Mouse (Mus musculus) embryonic fibroblast, embryonic 13.5 days (primary cell): ENCODE measurements around the gene Map4k3. TPM values are rescaled to one million over a fixed set of nuclear protein-coding genes. Genes with fewer than 3 reads are reported as not detected.
A peak's percentile ranks its signal among the peaks of the same experiment; 100 is the strongest.

Source experiments
- H3K27ac ChIP-seq: 2 replicates; pipeline ENCODE4 v1.5.1; 2012; ENCODE audit warnings: low read length, control low read depth, inconsistent platforms; ENCODE audit not compliant: insufficient read depth
- H3K4me1 ChIP-seq: 2 replicates; pipeline ENCODE4 v1.6.1; 2011; ENCODE audit warnings: low read length; ENCODE audit not compliant: control insufficient read depth, insufficient read depth
- H3K4me3 ChIP-seq: 2 replicates; pipeline ENCODE4 v1.5.1; 2011; ENCODE audit warnings: mild to moderate bottlenecking, control low read depth, low read length; ENCODE audit not compliant: insufficient read depth
- CTCF ChIP-seq: IDR thresholded peaks from 2 replicates; pipeline ENCODE4 v1.5.1; 2011; ENCODE audit warnings: mild to moderate bottlenecking, control low read depth, low read length, moderate library complexity, borderline replicate concordance; ENCODE audit not compliant: insufficient read depth
- POLR2A ChIP-seq: IDR thresholded peaks from 2 replicates; pipeline ENCODE4 v1.6.1; 2011; ENCODE audit warnings: low read depth, mild to moderate bottlenecking, control low read depth, low read length, moderate library complexity
- polyA plus RNA-seq: library from polyadenylated mRNA; stranded (reverse); fragments of >200 nt; gene quantifications from 2 replicates; pipeline ENCODE4 v1.2.4, GENCODE M21; 2011; ENCODE audit warnings: low read depth; ENCODE audit not compliant: missing spikeins, insufficient read length

The Map4k3 gene
- polyA plus RNA-seq, 1 experiment: 100 TPM

- no peak overlapping the region for H3K27ac ChIP-seq
- H3K4me1 ChIP-seq: no peaks in the 10 kb centered on the region
- no peak for TF ChIP-seq POLR2A
- TF ChIP-seq CTCF: peak; percentile 80
- H3K4me3 ChIP-seq: no peak overlapping the region
Measured at GRCm38 (mm10) chr17:80560669-80561401, 167.4 kb downstream of the Map4k3 start.

- Histone ChIP-seq H3K4me3 (no peak overlapping the region), H3K4me1 (no peaks in the 10 kb centered on the region), H3K27ac (no peak overlapping the region)
- TF ChIP-seq CTCF: no peak
Measured at GRCm38 (mm10) chr17:80559745-80560144, 168.5 kb downstream of the Map4k3 start.

GRCm38 (mm10) chr17:80559050-80559449 lies 169.2 kb downstream of the Map4k3 start:
- Histone ChIP-seq H3K4me3 (no peak overlapping the region), H3K4me1 (no peaks in the 10 kb centered on the region; the same call in 1 of the 2 replicates), H3K27ac (no peak overlapping the region)
- TF ChIP-seq CTCF (peak; percentile 35; the same call in 1 of the 2 replicates), POLR2A (no peak)

GRCm38 (mm10) chr17:80558583-80558982 lies 169.7 kb downstream of the Map4k3 start:
- no peak overlapping the region for H3K27ac ChIP-seq
- no peaks in the 10 kb centered on the region; the same call in 1 of the 2 replicates for H3K4me1 ChIP-seq
- no peak for TF ChIP-seq POLR2A
- TF ChIP-seq CTCF: no peak

GRCm38 (mm10) chr17:80557461-80557860 lies 170.8 kb downstream of the Map4k3 start:
- no peaks in the 10 kb centered on the region; the same call in 1 of the 2 replicates for H3K4me1 ChIP-seq
- no peak overlapping the region for H3K4me3 ChIP-seq
- no peak overlapping the region for H3K27ac ChIP-seq
- TF ChIP-seq POLR2A: no peak
- TF ChIP-seq CTCF: no peak

More at GRCm38 (mm10) chr17:80558583-80558982, 169.7 kb downstream of the Map4k3 start:
- no peak overlapping the region for H3K4me3 ChIP-seq

GRCm38 (mm10) chr17:80553318-80554270 lies 174.7 kb downstream of the Map4k3 start:
- Histone ChIP-seq H3K4me1 (no peaks in the 10 kb centered on the region; the same call in 1 of the 2 replicates), H3K4me3 (peak overlapping the region; percentile 66), H3K27ac (no peak overlapping the region)
- TF ChIP-seq CTCF (0 out of 2 replicates have a peak, but pooled peaks have one; percentile 6), POLR2A (peak; percentile 57; the same call in 1 of the 2 replicates)

GRCm38 (mm10) chr17:80552653-80553052 lies 175.6 kb downstream of the Map4k3 start:
- TF ChIP-seq CTCF (no peak), POLR2A (no peak)
- H3K27ac ChIP-seq: no peak overlapping the region
- H3K4me1 ChIP-seq: no peaks in the 10 kb centered on the region; the same call in 1 of the 2 replicates
- no peak overlapping the region for H3K4me3 ChIP-seq

GRCm38 (mm10) chr17:80550981-80551380 lies 177.3 kb downstream of the Map4k3 start:
- H3K27ac ChIP-seq: no peak overlapping the region
- no peak for TF ChIP-seq POLR2A
- no peak for TF ChIP-seq CTCF
- H3K4me3 ChIP-seq: no peak overlapping the region
- H3K4me1 ChIP-seq: no peaks in the 10 kb centered on the region; the same call in 1 of the 2 replicates

- Histone ChIP-seq H3K4me1 (no peaks in the 10 kb centered on the region), H3K27ac (no peak overlapping the region), H3K4me3 (no peak overlapping the region)
- TF ChIP-seq POLR2A (no peak), CTCF (no peak)
Measured at GRCm38 (mm10) chr17:80546846-80547245, 181.4 kb downstream of the Map4k3 start.

- no peak overlapping the region for H3K4me3 ChIP-seq
- no peak overlapping the region for H3K27ac ChIP-seq
- TF ChIP-seq POLR2A (no peak), CTCF (no peak)
- H3K4me1 ChIP-seq: no peaks in the 10 kb centered on the region
Measured at GRCm38 (mm10) chr17:80546227-80546626, 182.1 kb downstream of the Map4k3 start.
